Comparison of ENCODE assay signal across 8 mouse cellular contexts in genomic region chr9:122866192-122866591, GRCm38 (mm10). TPM values are rescaled to one million over a fixed set of nuclear protein-coding genes. Genes with fewer than 3 reads are reported as not detected.
DNase-seq lines count a peak whose midpoint lies in the region; ATAC-seq and TF ChIP-seq lines count a peak whose summit lies in the region.

No protein-coding gene starts in this region.

- no peak for ATAC-seq in embryonic facial prominence, embryonic 14.5 days (ENCODE audit: low read depth)
- peak; percentile 46 for ATAC-seq in intestine, embryonic 15.5 days
- peak; percentile 39 for ATAC-seq in neural tube, embryonic 12.5 days (ENCODE audit: low FRiP score, low read depth)

- H3K4me1 ChIP-seq in lung, adult 2 months (ENCODE audit: control insufficient read depth, insufficient read depth, low read length), result peaks cover 8% of the 10 kb centered on the region
- H3K4me1 ChIP-seq in embryonic facial prominence, embryonic 14.5 days (ENCODE audit: control insufficient read depth, insufficient read depth, low read length), result peaks cover 9% of the 10 kb centered on the region
- H3K4me1 ChIP-seq in intestine, embryonic 15.5 days (replicated peaks), result peaks cover 8% of the 10 kb centered on the region
- peaks cover 13% of the 10 kb centered on the region for H3K4me1 ChIP-seq in neural tube, embryonic 12.5 days

- H3K9me3 ChIP-seq in embryonic facial prominence, embryonic 14.5 days (ENCODE audit: control insufficient read depth, low read length), result peaks cover 18% of the 10 kb centered on the region
- peaks cover 4% of the 10 kb centered on the region; the same call in 1 of the 2 replicates for H3K9me3 ChIP-seq in intestine, embryonic 15.5 days
- H3K9me3 ChIP-seq in neural tube, embryonic 12.5 days, result peaks cover 15% of the 10 kb centered on the region; the same call in 1 of the 2 replicates

- TF ChIP-seq CTCF in lung, adult 2 months (IDR thresholded peaks at IDR 0.05; ENCODE audit: insufficient read depth, low read length), result no peak

- no peaks in the 10 kb centered on the region for H3K27me3 ChIP-seq in embryonic facial prominence, embryonic 14.5 days (replicated peaks; ENCODE audit: control insufficient read depth, insufficient read depth, low read length)
- no peaks in the 10 kb centered on the region for H3K27me3 ChIP-seq in intestine, embryonic 15.5 days (replicated peaks)
- no peaks in the 10 kb centered on the region for H3K27me3 ChIP-seq in neural tube, embryonic 12.5 days (replicated peaks)

- H3K4me2 ChIP-seq in embryonic facial prominence, embryonic 14.5 days (ENCODE audit: low read depth, low read length), result peak overlapping the region; percentile 54
- H3K4me2 ChIP-seq in intestine, embryonic 15.5 days (replicated peaks), result peak overlapping the region; percentile 58
- peak overlapping the region; percentile 72 for H3K4me2 ChIP-seq in neural tube, embryonic 12.5 days (replicated peaks)

- DNase-seq in lung, adult 2 months, result no peak
- no peak for DNase-seq in lung, postnatal 36 days
- DNase-seq in embryonic facial prominence, embryonic 14.5 days (ENCODE audit: low spot score), result no peak
- DNase-seq in cerebellum, adult 8-10 months, result no peak
- DNase-seq in thymus, postnatal 0 days (ENCODE audit: low spot score), result no peak
- no peak for DNase-seq in right cerebral cortex, postnatal 10 days (ENCODE audit: low spot score in 2 of 2)

- no peak overlapping the region for H3K27ac ChIP-seq in embryonic facial prominence, embryonic 14.5 days (replicated peaks; ENCODE audit: low read depth, low read length)
- H3K27ac ChIP-seq in intestine, embryonic 15.5 days, result no peak overlapping the region
- H3K27ac ChIP-seq in neural tube, embryonic 12.5 days, result no peak overlapping the region

- peak overlapping the region; percentile 90 for H3K4me3 ChIP-seq in lung, adult 2 months (replicated peaks; ENCODE audit: extremely low read depth, low read depth, low read length)
- peak overlapping the region; percentile 76 for H3K4me3 ChIP-seq in embryonic facial prominence, embryonic 14.5 days (ENCODE audit: low read depth, low read length)
- peak overlapping the region; percentile 91 for H3K4me3 ChIP-seq in intestine, embryonic 15.5 days (replicated peaks)
- H3K4me3 ChIP-seq in neural tube, embryonic 12.5 days, result peak overlapping the region; percentile 82; the same call in 1 of the 2 replicates

- no peak for TF ChIP-seq POLR2A in lung, adult 2 months (IDR thresholded peaks at IDR 0.05; ENCODE audit: borderline replicate concordance, extremely low read depth, low read depth, low read length)

- peak overlapping the region; percentile 96 for H3K9ac ChIP-seq in embryonic facial prominence, embryonic 14.5 days (ENCODE audit: low read depth, low read length)
- H3K9ac ChIP-seq in intestine, embryonic 15.5 days, result no peak overlapping the region
- H3K9ac ChIP-seq in neural tube, embryonic 12.5 days, result no peak overlapping the region

- 61% methylated on average over 4 of the region's 4 CpGs for WGBS in lung, adult 2 months
- WGBS in embryonic facial prominence, embryonic 14.5 days, result 84% methylated on average over 4 of the region's 4 CpGs
- 72% methylated on average over 4 of the region's 4 CpGs for WGBS in intestine, embryonic 15.5 days
- 92% methylated on average over 4 of the region's 4 CpGs for WGBS in neural tube, embryonic 12.5 days

- H3K36me3 ChIP-seq in embryonic facial prominence, embryonic 14.5 days (ENCODE audit: control insufficient read depth, insufficient read depth, low read length), result peaks cover 11% of the 10 kb centered on the region
- peaks cover 12% of the 10 kb centered on the region for H3K36me3 ChIP-seq in intestine, embryonic 15.5 days
- peaks cover 16% of the 10 kb centered on the region for H3K36me3 ChIP-seq in neural tube, embryonic 12.5 days

RNA-seq across cellular contexts. Expression of gene Zfp445, which starts 0.4 kb away (rescaled TPM):
- polyA plus RNA-seq in lung, adult 2 months (2012; rRNA removed), result 23.1 and 36.9 TPM in 2 replicates
- polyA plus RNA-seq in embryonic facial prominence, embryonic 14.5 days (2014; fragmentation: Nextera tagmentation; extraction: Ambion mirVana), result 53.3 and 60.4 TPM in 2 replicates
- 46.6 and 48.3 TPM in 2 replicates for polyA plus RNA-seq in intestine, embryonic 15.5 days (2015; fragmentation: Nextera tagmentation; extraction: Ambion mirVana)
- polyA plus RNA-seq in neural tube, embryonic 12.5 days (2016; fragmentation: Nextera tagmentation; extraction: Ambion mirVana), result 101 and 115 TPM in 2 replicates
- polyA plus RNA-seq in thymus, postnatal 0 days (2015; fragmentation: Nextera tagmentation; extraction: Ambion mirVana), result 32.5 and 36.0 TPM in 2 replicates

RNA-seq across cellular contexts. Expression of gene Zkscan7, which starts 19.3 kb away (rescaled TPM):
- 2.3 and 4.0 TPM in 2 replicates for polyA plus RNA-seq in lung, adult 2 months (2012; rRNA removed)
- polyA plus RNA-seq in embryonic facial prominence, embryonic 14.5 days (2014; fragmentation: Nextera tagmentation; extraction: Ambion mirVana), result 2.0 and 2.9 TPM in 2 replicates
- polyA plus RNA-seq in intestine, embryonic 15.5 days (2015; fragmentation: Nextera tagmentation; extraction: Ambion mirVana), result 2.8 and 3.4 TPM in 2 replicates
- polyA plus RNA-seq in neural tube, embryonic 12.5 days (2016; fragmentation: Nextera tagmentation; extraction: Ambion mirVana), result 4.0 and 4.8 TPM in 2 replicates
- 1.8 and 2.9 TPM in 2 replicates for polyA plus RNA-seq in thymus, postnatal 0 days (2015; fragmentation: Nextera tagmentation; extraction: Ambion mirVana)

RNA-seq across cellular contexts. Expression of gene Gm35549, which starts 22.4 kb away (rescaled TPM):
- polyA plus RNA-seq in lung, adult 2 months (2012; rRNA removed), result not detected in 2 replicates
- 0.35 and 0.58 TPM in 2 replicates for polyA plus RNA-seq in embryonic facial prominence, embryonic 14.5 days (2014; fragmentation: Nextera tagmentation; extraction: Ambion mirVana)
- polyA plus RNA-seq in intestine, embryonic 15.5 days (2015; fragmentation: Nextera tagmentation; extraction: Ambion mirVana), result 0.29 TPM in 1 of 2 replicates, not detected in the other
- polyA plus RNA-seq in neural tube, embryonic 12.5 days (2016; fragmentation: Nextera tagmentation; extraction: Ambion mirVana), result 0.34 TPM in 1 of 2 replicates, not detected in the other
- 0.30 TPM in 1 of 2 replicates, not detected in the other for polyA plus RNA-seq in thymus, postnatal 0 days (2015; fragmentation: Nextera tagmentation; extraction: Ambion mirVana)

RNA-seq across cellular contexts. Expression of gene Zfp105, which starts 56.7 kb away (rescaled TPM):
- 1.1 and 1.7 TPM in 2 replicates for polyA plus RNA-seq in lung, adult 2 months (2012; rRNA removed)
- polyA plus RNA-seq in embryonic facial prominence, embryonic 14.5 days (2014; fragmentation: Nextera tagmentation; extraction: Ambion mirVana), result 15.5 and 18.1 TPM in 2 replicates
- 12.2 and 13.7 TPM in 2 replicates for polyA plus RNA-seq in intestine, embryonic 15.5 days (2015; fragmentation: Nextera tagmentation; extraction: Ambion mirVana)
- polyA plus RNA-seq in neural tube, embryonic 12.5 days (2016; fragmentation: Nextera tagmentation; extraction: Ambion mirVana), result 31.1 and 32.0 TPM in 2 replicates
- polyA plus RNA-seq in thymus, postnatal 0 days (2015; fragmentation: Nextera tagmentation; extraction: Ambion mirVana), result 2.6 and 2.7 TPM in 2 replicates
